Mouse (Mus musculus) adrenal gland, postnatal 25 days (tissue): ENCODE measurements around the gene Prkab1. TPM values are rescaled to one million over a fixed set of nuclear protein-coding genes. Genes with fewer than 3 reads are reported as not detected.

Experiments
- DNase-seq: peaks from one replicate; pipeline ENCODE4 v3.0.0; 2021; ENCODE audit warnings: mixed read lengths
- total RNA-seq: library from RNA; stranded (reverse); gene quantifications from 2 replicates; pipeline ENCODE4 v1.2.3, GENCODE M21; 2021

Prkab1 gene
- total RNA-seq, 1 experiment from 2014 or later, result 101 TPM

- DNase-seq, result no peak
Measured at GRCm38 (mm10) chr5:116018196-116018595, 6.1 kb downstream of the Prkab1 start.

GRCm38 (mm10) chr5:116017391-116017790 is 6.9 kb downstream of the Prkab1 start:
- DNase-seq, result no peak

GRCm38 (mm10) chr5:116016542-116016941 is 7.8 kb downstream of the Prkab1 start:
- DNase-seq, result no peak

GRCm38 (mm10) chr5:116014237-116014636 is 10.1 kb downstream of the Prkab1 start:
- DNase-seq, result no peak

GRCm38 (mm10) chr5:116013821-116014220 is 10.5 kb downstream of the Prkab1 start:
- DNase-seq, result no peak

GRCm38 (mm10) chr5:116012503-116012902 is 11.8 kb downstream of the Prkab1 start:
- no peak for DNase-seq

- no peak for DNase-seq
Measured at GRCm38 (mm10) chr5:116011700-116012099, 12.6 kb downstream of the Prkab1 start.

GRCm38 (mm10) chr5:116009884-116010627 is 14.3 kb downstream of the Prkab1 start:
- DNase-seq, result no peak

GRCm38 (mm10) chr5:116009091-116009851 is 15.0 kb downstream of the Prkab1 start:
- DNase-seq, result no peak

GRCm38 (mm10) chr5:116007723-116008122 is 16.6 kb downstream of the Prkab1 start:
- no peak for DNase-seq

- DNase-seq, result peak; percentile 41
Measured at GRCm38 (mm10) chr5:116006324-116007099, 17.8 kb downstream of the Prkab1 start.

GRCm38 (mm10) chr5:116004271-116004670 is 20.0 kb downstream of the Prkab1 start:
- DNase-seq, result no peak

GRCm38 (mm10) chr5:116003825-116004224 is 20.5 kb downstream of the Prkab1 start:
- peak; percentile 36 for DNase-seq

GRCm38 (mm10) chr5:116003154-116003553 is 21.2 kb downstream of the Prkab1 start:
- DNase-seq, result peak; percentile 44

- peak; percentile 21 for DNase-seq
Measured at GRCm38 (mm10) chr5:115997376-115997775, 26.9 kb downstream of the Prkab1 start.

- DNase-seq, result no peak
Measured at GRCm38 (mm10) chr5:115994101-115994500, 30.2 kb downstream of the Prkab1 start.

- DNase-seq, result no peak
Measured at GRCm38 (mm10) chr5:115991717-115992116, 32.6 kb downstream of the Prkab1 start.

- DNase-seq, result no peak
Measured at GRCm38 (mm10) chr5:115987284-115987683, 37.0 kb downstream of the Prkab1 start.

GRCm38 (mm10) chr5:115985101-115985500 is 39.2 kb downstream of the Prkab1 start:
- DNase-seq, result no peak

- no peak for DNase-seq
Measured at GRCm38 (mm10) chr5:115984392-115984791, 39.9 kb downstream of the Prkab1 start.

- peak; percentile 83 for DNase-seq
Measured at GRCm38 (mm10) chr5:115982671-115983373, 41.5 kb downstream of the Prkab1 start.

- DNase-seq, result no peak
Measured at GRCm38 (mm10) chr5:115980537-115980936, 43.8 kb downstream of the Prkab1 start.
